22 mouse cellular contexts compared by ENCODE assay signal in genomic region chr6:28895726-28896125, GRCm38 (mm10).
A peak's percentile ranks its signal among the peaks of the same experiment; 100 is the strongest.
DNase-seq lines count a peak whose midpoint lies in the region; ATAC-seq and TF ChIP-seq lines count a peak whose summit lies in the region.
"Had no signal": no experiment of that assay in that cellular context is flagged by ENCODE, and none has a peak within 500 bp of the region (broad histone marks: within the 10 kb centered on the region; RNA-seq: fewer than 3 reads in every experiment).

No protein-coding gene starts in this region.

- TF ChIP-seq CTCF in stomach, postnatal 0 days (IDR thresholded peaks at IDR 0.05; ENCODE audit: low read depth), result no peak

- no peaks in the 10 kb centered on the region for H3K27me3 ChIP-seq in stomach, embryonic 15.5 days (replicated peaks)
- no peaks in the 10 kb centered on the region for H3K27me3 ChIP-seq in stomach, postnatal 0 days (ENCODE audit: control insufficient read depth, insufficient read depth, low read length)
- no peaks in the 10 kb centered on the region for H3K27me3 ChIP-seq in midbrain, embryonic 16.5 days (ENCODE audit: control insufficient read depth, insufficient read depth, low read depth, low read length)
- H3K27me3 ChIP-seq: CH12.LX; limb, embryonic 13.5 days; midbrain, embryonic 13.5 days had no signal

- no peak overlapping the region for H3K4me2 ChIP-seq in stomach, embryonic 15.5 days
- H3K4me2 ChIP-seq in stomach, postnatal 0 days (replicated peaks; ENCODE audit: low read depth), result no peak overlapping the region
- H3K4me2 ChIP-seq in midbrain, embryonic 16.5 days (ENCODE audit: low read length), result no peak overlapping the region
- H3K4me2 ChIP-seq: forebrain, embryonic 12.5 days; limb, embryonic 13.5 days; midbrain, embryonic 13.5 days; neural tube, embryonic 13.5 days had no signal

- ATAC-seq in stomach, embryonic 15.5 days (ENCODE audit: insufficient read depth, low FRiP score, low read depth), result 0 out of 2 replicates have a peak, but pooled peaks have one; percentile 15
- ATAC-seq in stomach, postnatal 0 days (ENCODE audit: low FRiP score, low TSS enrichment), result no peak
- ATAC-seq in midbrain, embryonic 16.5 days, result no peak
- ATAC-seq: hindbrain, postnatal 0 days; intestine, postnatal 0 days; lung, postnatal 0 days; midbrain, embryonic 13.5 days had no signal

- WGBS in stomach, embryonic 15.5 days, result 76% methylated on average over 6 of the region's 6 CpGs
- WGBS in stomach, postnatal 0 days, result 76% methylated on average over 6 of the region's 6 CpGs
- 81% methylated on average over 6 of the region's 6 CpGs for WGBS in midbrain, embryonic 16.5 days

- no peak overlapping the region for H3K9ac ChIP-seq in stomach, embryonic 15.5 days
- H3K9ac ChIP-seq in stomach, postnatal 0 days (ENCODE audit: low read length), result no peak overlapping the region
- no peak overlapping the region for H3K9ac ChIP-seq in midbrain, embryonic 16.5 days (ENCODE audit: low read depth, low read length)
- H3K9ac ChIP-seq: forebrain, embryonic 12.5 days; limb, embryonic 13.5 days; liver, embryonic 14.5 days; midbrain, embryonic 13.5 days; neural tube, embryonic 13.5 days had no signal

- H3K4me1 ChIP-seq in stomach, embryonic 15.5 days, result no peaks in the 10 kb centered on the region
- H3K4me1 ChIP-seq in stomach, postnatal 0 days (replicated peaks; ENCODE audit: control insufficient read depth, insufficient read depth), result no peaks in the 10 kb centered on the region
- H3K4me1 ChIP-seq in midbrain, embryonic 16.5 days (ENCODE audit: control insufficient read depth, insufficient read depth, low read length), result peaks cover 14% of the 10 kb centered on the region

- H3K9me3 ChIP-seq in stomach, embryonic 15.5 days, result no peaks in the 10 kb centered on the region
- H3K9me3 ChIP-seq in stomach, postnatal 0 days (ENCODE audit: control insufficient read depth, low read length), result no peaks in the 10 kb centered on the region
- H3K9me3 ChIP-seq in midbrain, embryonic 16.5 days (replicated peaks; ENCODE audit: control insufficient read depth, low read length, poor library complexity, severe bottlenecking), result no peaks in the 10 kb centered on the region
- H3K9me3 ChIP-seq: forebrain, embryonic 12.5 days; limb, embryonic 13.5 days; midbrain, embryonic 13.5 days; neural tube, embryonic 13.5 days had no signal

- no peak overlapping the region for H3K27ac ChIP-seq in stomach, embryonic 15.5 days
- H3K27ac ChIP-seq in stomach, postnatal 0 days (replicated peaks), result no peak overlapping the region
- no peak overlapping the region for H3K27ac ChIP-seq in midbrain, embryonic 16.5 days (ENCODE audit: low read length)
- H3K27ac ChIP-seq: forebrain, embryonic 12.5 days; heart, adult 2 months; hindbrain, postnatal 0 days; limb, embryonic 13.5 days; liver, embryonic 14.5 days; midbrain, embryonic 13.5 days; neural tube, embryonic 13.5 days had no signal

- H3K36me3 ChIP-seq in stomach, embryonic 15.5 days, result no peaks in the 10 kb centered on the region
- no peaks in the 10 kb centered on the region for H3K36me3 ChIP-seq in stomach, postnatal 0 days (ENCODE audit: control insufficient read depth, insufficient read depth, low read length)
- H3K36me3 ChIP-seq in midbrain, embryonic 16.5 days (ENCODE audit: control insufficient read depth, insufficient read depth, low read length), result no peaks in the 10 kb centered on the region
- H3K36me3 ChIP-seq: forebrain, embryonic 12.5 days; midbrain, embryonic 13.5 days; neural tube, embryonic 13.5 days had no signal

- peak; percentile 62 for DNase-seq in adrenal gland, postnatal 14 days
- no peak for DNase-seq in adrenal gland, adult 18-20 months (ENCODE audit: low spot score in 2 of 2)
- DNase-seq in heart, adult 9 months (ENCODE audit: low spot score in 2 of 2), result peak; percentile 30 to 35
- DNase-seq in heart, adult 8-10 months (ENCODE audit: low spot score), result no peak
- DNase-seq in stomach, postnatal 0 days (ENCODE audit: low spot score), result no peak
- no peak for DNase-seq in urinary bladder, adult 2 months (ENCODE audit: low spot score)
- DNase-seq: cerebellum, adult 11-12 months; cerebellum, postnatal 25 days; heart, postnatal 36 days; thymus, postnatal 4 days had no signal

- no peak for TF ChIP-seq EP300 in stomach, postnatal 0 days (optimal IDR thresholded peaks at IDR 0.05)

- no peak overlapping the region for H3K4me3 ChIP-seq in stomach, embryonic 15.5 days (replicated peaks)
- H3K4me3 ChIP-seq in stomach, postnatal 0 days (ENCODE audit: low read depth, low read length), result no peak overlapping the region
- H3K4me3 ChIP-seq in midbrain, embryonic 16.5 days (ENCODE audit: low read depth, low read length), result no peak overlapping the region
- H3K4me3 ChIP-seq: forebrain, embryonic 12.5 days; heart, adult 2 months; limb, embryonic 13.5 days; midbrain, embryonic 13.5 days; neural tube, embryonic 13.5 days had no signal

Comparison
In these comparisons a context has a peak if more than half of its experiments do, and no peak if none do; other contexts are left out.
1. DNase-seq: peak in adrenal gland, postnatal 14 days (single experiment) and heart, adult 9 months (2 of 2); none in adrenal gland, adult 18-20 months (0 of 2), heart, adult 8-10 months (single experiment), stomach, postnatal 0 days (single experiment) and urinary bladder, adult 2 months (single experiment).